Mouse (Mus musculus): Measurements from ENCODE around the gene Yrdc.

DNA sequence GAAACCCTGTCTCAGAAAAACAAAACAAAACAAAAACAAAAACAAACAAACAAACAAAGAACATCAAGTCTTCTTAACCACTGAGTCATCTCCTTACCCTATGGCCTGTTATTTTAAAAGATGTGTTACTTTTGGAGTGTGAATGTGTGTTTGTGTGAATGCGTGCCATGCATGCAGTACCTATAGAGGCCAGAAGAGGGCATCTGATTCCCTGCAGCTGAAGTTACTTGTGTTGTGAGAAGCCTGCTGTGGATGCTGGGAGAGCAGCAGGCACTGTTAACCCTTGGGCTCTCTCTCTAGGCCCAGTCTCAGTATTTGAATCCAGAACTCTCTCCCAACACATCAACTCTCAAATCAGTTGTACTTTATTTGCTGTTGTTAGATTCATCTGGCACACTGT lies 22.2 kb downstream of the Yrdc start:
- TF ChIP-seq FLI1 (IDR thresholded peaks at IDR 0.05; ENCODE audit: low read length) (no peak), GATA1 (IDR thresholded peaks at IDR 0.05; ENCODE audit: borderline replicate concordance, low read length) (no peak)

Data from megakaryocyte, embryonic 14.5 days (primary cell).